Mouse (Mus musculus) urinary bladder, postnatal 4 days (tissue): ENCODE data around the gene Chn1.

Experiments used
- DNase-seq, 2 experiments: peaks; one replicate each; pipeline ENCODE4 v3.0.0; 2021 to 2022; ENCODE audit warnings: low spot score in 2 of 2

The Chn1 gene

DNA sequence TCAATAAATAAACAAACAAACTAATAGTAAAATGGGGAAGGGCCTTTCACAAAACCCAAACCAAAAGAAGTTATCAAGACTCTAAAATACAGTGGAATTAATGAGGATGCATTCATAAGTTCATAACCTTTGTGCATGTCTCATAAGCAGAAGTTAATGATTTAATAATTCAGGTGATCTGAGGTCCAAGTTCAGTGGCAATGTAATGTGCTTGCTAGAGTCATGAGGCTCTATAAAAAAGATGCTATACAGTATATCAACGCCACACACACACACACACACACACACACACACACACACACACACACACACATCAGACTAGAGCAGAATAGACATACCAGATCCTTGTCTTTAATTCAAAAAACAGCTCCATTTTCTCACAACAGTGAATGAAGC is 28.8 kb downstream of the Chn1 start:
- no peak for DNase-seq

DNA sequence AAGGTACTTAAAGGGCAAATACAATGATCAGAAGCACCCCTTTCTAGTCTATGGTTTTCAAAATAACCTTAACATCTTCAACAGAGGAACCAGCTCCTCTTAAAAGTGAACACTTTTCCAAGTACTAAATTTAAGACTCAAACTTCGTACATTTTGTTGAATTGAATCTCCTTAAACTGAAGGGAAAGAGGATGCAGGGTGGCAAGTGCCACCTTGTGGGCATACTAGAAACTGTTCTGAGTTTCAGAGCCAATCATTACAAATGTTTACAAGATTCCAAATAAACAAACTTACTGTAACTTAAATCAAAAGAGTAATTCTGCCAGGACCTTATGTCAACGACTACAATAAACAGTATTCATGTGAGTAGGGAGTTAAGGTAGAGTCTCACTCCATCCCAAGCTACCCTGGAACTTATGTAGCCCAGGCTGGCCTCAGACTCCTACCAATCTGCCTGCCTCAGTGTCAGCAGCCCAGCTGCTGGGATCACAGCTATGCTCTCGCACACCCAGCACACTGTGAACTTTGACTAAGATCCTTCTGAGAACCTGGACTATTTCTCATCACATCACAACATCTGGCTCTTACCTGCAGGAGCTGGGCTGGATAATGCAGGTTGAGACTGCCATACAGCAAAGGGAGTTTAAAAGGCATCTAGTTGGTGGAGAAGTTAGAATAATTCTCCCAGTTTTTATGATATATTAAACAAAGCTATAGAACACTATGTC is 29.3 kb downstream of the Chn1 start:
- no peak for DNase-seq

DNA sequence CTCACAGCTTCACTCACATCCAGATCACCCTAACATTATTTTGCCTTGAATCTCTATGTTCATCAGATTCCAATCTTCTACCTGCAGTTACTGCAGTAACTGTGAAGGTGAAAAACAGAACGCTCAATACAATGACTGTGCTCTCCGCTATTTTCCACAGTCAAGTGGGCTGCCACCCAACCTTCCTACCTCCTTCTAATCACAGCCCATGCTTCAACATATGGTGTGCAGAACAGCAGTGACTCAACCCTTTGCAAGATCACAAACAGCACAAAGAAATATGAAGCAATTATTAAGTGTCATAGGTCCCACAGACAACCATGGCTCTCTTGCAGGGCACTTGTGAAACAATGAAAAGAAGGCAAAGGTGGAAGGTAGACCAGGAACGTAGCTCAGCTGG is 33.9 kb downstream of the Chn1 start:
- DNase-seq: no peak

DNA sequence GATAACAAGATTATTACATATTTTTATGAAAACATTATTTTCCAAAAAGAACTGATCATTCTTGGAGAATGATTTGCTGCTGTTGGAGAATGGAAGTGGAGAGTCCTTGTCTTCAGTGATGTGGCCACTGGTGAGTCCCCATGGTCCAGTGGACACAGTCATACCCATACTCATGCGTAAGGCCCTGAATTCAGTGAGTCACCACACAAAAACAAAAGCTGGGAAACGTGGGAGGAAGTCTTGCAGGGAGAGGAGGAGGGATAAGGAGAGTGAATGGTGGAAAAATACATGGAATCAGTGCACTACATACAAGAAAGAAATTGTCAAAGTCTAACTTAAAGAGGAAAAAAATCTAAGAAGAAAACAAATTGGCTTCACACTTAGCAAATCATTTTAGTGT is 47.3 kb downstream of the Chn1 start:
- DNase-seq: no peak

DNA sequence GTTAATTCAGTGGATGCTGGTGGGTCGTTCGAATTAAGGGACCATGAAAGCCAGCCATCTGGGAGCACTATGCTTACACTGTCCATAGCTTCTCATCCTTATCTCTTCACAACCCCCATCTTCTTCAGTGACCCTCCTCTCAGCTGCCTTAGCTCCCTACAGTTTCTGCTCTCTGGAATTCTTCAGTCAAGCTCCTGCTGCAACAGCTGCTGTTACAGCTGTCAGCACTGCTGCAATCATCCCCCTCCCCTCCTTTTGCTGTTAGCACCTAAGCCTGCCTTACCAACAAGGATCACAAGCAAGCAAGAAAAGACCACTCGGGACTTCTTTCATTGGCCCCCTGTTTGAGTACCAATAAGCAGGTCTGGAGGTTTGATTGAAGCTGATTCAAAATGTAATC is 50.2 kb downstream of the Chn1 start:
- DNase-seq: no peak

DNA sequence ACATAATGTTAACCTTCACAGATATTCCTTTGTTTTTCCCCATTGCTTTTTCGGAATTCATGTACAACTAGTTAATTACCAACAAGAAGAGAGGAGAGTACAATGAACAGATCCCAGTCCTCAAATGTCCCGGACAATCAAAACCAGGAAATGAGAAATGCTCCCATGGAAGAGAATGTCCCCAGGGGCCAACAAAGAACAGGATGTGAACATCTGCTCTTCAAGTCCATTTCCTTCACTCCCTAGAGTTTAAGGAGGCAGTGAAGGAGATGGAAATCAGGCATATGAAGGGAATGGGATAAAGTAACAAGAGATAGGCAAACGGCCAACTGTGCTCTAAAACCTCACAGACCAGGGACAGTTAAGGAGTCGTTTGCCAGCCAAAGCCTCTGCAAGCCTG is 53.3 kb downstream of the Chn1 start:
- DNase-seq: no peak

DNA sequence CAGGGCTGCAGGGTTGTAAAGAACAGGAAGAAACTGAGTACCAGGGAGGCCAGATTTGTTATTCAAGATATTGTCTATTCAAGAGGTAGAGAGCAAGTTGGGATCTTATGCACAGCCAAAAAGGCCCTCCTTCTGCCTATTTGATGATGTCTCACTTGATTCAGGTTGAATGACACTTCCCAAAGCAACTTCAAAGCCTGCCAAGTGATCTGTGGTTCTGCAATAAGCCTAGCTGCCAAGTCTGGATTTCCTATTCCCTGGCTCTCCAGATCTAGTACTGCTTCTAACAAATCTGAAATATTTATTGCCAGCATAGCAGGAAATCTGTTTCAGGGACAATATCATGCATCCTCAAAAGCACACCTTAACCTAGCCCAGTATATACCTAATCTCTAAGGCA is 62.7 kb downstream of the Chn1 start:
- no peak for DNase-seq

DNA sequence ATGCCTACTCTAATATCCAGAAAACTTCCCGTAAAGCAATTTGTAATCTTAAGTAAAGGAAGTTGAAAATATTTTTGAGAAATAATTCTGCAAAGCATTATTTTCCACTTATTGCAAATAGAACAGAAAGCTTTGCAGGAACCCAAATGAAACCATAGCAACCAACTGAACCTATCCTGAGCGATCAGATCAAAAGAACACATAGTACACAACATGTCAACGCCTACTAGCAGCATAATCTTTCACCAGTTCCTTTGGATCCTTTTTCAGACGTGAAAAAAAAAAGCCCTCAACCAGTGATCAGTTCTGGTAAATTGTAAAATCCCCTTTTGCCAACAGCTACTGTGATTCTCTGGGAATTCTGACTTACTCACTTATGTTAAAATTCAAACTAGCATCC is 82.1 kb downstream of the Chn1 start:
- no peak for DNase-seq

DNA sequence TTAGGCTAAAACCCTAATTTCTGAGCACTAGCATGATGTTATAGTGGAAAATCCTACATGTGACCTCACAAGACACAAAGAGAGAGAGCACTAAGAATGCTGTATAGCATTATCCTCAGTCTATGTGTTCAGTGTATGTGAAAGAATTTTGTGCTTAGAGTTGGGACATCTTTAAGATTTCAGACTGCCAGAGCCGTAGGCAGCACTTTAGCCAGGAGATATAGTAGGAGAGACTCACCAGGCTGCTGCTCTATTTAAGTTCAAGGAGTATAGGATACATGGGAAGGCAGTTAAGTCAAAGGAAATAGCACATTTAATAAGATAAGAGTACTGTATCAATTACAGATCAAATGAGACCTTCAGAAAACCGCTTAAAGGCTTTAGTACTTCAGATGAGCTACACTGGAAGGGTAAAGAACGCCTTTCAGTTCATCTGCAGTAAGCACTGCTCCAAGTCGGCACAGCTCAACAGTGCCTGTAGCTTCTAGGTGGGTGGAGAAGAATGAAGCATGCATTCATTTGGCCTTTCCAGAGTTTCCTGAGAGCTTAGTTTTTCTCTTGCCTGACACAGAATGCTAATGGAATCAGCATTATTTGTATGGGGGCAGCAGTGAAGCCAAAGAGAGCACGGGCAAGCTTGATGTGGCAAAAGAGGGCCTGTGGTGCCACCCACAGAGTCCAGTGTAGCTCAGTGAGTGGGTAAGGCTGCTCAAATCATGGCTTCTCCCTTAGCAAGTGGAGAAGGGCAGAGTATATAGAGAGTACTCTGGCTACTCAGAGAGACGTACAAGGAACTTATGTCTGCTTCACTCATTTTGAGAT is 84.2 kb downstream of the Chn1 start:
- DNase-seq: no peak

DNA sequence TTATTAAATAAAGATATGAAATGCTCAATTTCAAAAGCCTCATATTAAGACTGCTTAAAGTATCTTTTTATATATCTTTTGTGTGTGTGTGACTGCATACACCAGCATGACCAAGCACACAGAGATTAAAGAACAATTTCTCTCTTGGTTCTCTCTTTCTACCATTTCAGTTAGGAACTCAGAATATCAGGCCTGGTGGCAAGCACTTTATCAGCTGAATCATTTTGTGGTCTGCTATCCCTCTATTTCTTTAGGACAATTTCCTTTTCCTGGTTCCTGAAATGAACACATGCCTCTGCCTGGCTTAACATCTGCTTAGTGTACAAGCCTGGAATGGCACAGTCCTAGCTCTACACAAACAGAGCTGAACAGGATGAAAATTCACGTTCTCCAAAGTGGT is 92.6 kb downstream of the Chn1 start:
- no peak for DNase-seq

DNA sequence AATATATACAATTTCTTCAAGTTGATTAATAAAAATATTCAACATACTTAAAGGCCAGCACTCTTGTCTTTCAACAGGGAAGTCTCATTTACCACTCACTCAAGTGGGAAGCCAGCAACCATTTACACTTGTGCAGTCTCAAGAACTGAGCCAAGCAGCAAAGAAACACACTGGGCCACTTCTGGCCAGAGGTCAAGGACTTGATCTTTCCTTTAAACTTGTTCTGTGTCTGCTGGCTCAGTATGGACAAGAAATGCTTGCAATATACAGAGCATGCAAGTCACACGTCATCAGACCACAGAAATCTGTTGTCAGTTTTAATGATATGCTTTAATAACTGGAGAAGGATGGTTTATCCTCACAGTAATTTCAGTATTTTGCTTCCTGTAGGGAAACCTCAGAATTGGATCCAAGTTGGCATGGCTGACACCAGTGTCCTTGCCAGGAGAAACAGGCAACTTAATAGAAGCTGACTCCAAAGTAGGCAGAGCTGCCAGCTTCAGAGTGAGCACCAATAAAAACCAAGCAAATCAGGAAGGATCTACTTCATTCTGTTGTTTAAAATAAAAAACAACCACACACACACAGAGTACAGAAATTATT is 94.6 kb downstream of the Chn1 start:
- no peak for DNase-seq

DNA sequence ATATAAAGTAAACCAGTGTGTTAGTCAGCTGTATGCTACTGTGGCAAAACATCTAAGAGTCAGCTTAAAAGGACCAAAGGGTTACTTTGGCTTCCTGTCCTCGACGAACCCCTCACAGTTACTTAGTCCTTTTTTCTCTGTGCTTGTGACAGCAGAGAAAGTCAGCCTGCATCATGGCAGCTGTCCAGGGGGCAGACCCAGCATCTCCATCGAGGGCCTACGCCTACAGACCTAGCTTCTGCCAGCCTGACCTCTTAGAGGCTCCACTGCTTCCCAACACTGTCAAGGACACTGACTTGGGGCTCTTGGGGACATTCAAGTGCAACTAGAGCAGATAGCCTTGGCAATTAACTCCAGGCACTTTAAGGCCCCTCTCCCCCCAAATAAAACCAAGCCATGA is 106.5 kb downstream of the Chn1 start:
- no peak for DNase-seq

DNA sequence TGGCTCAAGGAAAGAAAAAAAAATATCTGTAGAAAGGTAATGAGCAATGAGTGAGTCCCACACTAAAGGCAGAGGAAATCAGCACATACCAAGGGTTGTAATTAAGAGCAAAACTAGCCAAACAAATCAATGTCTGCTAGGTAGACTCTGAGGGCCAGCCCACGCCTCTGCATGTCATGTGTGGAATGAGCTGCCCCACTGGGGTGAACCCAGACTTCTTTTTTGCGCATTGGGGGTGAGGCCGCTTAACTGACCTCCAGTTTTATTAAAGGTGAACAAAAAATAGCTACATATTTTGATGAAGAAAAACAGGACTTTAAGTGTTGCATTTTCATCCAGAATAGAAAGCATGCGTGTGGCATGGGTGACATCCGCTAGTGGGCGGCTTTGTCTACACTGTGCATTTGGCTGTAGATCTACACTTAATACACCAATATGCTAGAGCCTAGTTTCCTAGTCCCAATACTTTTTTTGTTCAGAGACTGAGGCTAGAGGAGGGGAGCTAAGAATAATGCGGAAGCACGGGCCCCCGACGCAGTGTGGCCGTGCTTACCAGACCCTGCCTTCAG is 114.5 kb downstream of the Chn1 start:
- no peak for DNase-seq

DNA sequence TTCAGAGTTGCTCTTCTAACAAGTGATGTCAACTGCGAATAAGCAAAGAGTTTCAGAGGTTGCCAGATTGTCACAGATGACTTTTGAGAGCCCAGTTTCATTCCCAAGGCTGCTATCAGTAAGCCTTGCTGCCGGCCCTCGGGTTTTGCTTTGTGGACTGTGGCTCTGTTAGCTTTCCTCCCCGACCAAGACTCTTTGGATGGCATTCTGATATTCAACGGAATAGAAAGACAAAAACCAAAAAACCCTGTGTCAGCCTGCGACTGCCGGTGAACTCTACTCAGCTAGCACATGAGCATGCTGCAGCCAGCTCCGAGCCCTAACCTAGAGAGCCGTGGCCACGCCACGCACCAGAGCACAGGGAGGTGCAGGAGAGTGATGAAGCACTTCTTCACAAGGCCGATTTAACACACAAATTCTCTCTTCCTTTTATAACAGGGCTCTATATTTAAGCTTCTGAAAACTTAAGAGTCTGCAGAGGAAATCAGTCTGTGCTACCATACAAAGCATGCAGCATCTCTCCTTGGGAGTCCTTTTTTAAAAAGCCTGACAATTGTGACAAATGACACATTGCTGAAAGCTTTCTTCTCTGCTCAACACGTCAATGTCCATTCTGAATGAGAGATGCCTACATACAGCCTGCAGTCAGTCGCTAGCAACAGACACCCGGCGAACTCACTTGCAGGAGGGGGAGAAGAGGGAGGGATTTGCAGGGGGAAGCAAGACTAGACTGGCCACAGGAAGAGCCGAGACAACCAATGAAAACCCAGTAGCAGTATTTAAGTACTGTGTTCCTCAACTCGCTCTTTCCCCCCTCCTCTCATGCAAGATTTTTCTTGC is 115.2 kb downstream of the Chn1 start:
- no peak for DNase-seq

DNA sequence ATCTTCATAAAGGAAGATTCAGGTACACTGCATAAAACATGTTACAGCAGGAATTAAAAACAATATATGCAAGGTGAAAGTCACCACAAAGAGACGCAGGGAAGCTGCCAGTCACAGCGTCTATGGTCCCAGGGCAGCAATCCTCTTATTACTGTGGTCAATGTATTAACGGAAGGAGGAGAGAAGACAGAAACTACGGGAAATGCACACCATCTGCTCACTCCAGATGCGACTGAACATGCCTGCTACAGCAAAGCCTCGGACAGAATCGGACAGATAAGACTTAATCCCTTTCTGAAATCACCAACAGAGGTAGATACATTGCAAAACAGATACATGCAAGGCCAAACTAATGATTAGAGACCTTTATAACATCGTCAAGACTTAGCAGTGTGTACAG is 116.1 kb downstream of the Chn1 start:
- DNase-seq: no peak

DNA sequence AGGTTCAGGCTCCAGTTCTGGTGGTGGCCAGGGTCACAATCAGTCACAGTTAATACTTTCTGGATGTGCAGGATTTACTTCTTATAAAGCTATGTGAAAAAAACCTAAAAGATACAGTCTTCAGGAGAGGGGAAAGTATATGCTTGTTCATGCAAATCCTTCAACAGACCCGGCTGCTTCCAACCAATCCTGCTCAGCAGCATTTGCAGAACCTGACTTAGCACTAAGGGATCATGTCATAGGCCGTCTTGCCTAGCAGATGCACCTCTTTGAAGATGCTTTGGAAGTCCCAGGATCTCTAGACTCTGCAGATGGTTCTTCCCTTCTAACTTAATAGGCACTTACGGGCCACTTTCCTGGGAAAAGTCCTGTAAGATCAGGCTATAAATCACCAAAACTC is 117.2 kb downstream of the Chn1 start:
- DNase-seq: no peak

DNA sequence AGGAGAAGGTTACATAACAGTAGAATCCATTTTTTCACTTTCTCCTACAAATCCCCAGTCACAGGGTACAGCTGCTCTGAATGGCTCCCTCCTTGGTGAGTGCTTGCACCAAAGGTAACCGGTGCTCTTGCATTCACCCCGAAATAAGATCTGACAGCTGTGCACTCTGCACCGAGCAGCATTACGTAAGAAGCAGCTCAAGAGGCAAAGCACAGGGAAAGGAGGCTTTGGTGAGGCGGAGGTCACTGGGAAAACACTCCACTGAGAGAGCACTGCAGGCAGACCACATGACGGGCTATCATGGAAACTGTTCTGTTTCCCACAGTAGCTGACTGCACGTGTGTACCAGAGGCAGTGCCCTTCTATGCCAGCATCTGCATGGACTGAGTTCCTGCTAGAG is 118.0 kb downstream of the Chn1 start:
- DNase-seq: no peak

DNA sequence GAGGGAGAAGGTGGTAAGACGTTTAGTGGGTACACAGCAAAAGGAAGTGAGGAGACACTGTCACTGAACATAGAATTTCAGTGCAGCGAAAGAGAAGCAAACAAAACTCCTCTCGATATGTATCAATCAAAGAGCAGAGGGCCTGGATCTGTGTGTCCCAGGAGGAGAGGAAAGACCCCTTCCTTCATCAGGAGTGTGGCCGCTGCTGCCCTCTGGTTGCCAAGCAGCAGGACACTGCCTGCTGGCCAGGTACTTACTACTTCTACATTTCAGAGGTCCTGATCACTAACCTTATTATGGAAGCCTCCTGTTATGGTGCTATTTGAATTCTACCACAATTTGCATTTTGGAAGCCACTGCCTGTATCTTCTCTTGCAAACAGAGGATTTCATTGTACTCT is 119.5 kb downstream of the Chn1 start:
- DNase-seq: no peak

DNA sequence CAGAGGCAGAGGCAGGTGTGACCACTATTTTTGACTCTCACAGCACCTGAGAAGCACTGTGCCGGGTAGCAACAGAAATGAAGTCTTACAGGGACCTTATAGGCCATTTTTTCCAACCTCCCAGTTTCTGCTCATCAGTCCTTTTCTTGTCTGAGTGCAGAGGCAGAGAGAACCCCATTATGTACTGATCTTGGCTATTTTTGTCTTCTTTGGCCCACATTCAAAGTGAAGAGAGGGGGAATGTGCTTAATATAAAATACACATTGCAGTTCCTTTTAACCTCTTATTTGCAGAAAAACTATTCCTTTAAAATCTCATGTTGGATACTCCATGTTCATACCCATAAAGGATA is 120.3 kb downstream of the Chn1 start:
- DNase-seq: no peak

DNA sequence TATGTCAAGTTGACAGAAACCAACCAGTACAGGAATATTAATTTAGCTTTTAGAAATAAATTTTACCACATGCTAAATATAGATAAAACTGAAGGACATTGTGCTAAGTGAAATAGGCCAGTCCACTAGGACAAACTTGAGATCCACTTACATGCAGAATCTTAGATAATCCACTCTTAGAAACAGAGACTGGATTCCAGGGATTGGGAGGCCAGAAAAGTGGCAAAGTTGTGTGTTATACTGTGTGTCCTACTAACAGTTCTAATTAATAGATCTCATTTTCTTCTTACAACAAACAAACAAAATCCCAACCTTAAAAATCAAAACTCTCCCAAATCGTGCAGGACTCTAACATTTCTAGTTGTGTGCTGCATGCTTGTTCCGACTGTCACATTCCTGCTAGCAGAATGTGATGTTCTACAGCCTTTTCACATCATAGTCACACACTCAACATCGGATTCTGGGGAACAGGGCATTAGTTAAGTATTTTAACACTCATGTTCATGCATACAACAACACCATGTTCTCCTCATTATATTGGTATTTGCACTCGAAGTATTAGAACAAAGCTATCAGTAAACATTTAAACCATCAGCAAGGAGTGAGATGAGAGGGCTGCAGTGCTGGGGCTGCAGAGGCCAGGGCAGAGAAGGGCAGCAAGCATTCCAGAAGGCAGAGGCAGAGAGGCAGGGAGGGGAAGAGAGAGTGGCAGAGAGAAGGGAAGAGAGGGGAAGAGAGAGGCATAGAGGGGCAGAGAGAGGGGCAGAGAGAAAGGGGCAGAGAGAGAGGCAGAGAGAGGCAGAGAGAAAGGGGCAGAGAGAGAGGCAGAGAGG is 120.9 kb downstream of the Chn1 start:
- no peak for DNase-seq

DNA sequence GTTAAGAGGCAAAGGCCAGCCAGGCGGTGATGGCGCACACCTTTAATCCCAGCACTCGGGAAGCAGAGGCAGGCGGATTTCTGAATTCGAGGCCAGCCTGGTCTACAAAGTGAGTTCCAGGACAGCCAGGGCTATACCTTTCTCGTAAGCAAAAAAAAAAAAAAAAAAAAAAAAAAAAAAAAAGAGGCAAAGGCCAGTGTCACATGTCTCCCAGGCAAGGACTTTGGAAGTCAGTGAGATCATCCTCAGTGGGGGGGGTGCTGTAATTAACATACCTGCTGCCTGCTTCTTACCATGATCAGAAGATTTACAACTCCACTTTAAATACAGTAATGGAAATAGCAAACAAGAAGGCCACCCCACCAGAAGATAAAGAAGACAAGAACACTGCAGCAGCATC is 137.5 kb downstream of the Chn1 start:
- no peak for DNase-seq
